Mouse (Mus musculus) embryonic fibroblast, embryonic 13.5 days (primary cell): Measurements from ENCODE around the gene Bcl11b.

Source experiments
- CTCF ChIP-seq: IDR thresholded peaks from 2 replicates; pipeline ENCODE4 v1.5.1; 2011; ENCODE audit warnings: mild to moderate bottlenecking, control low read depth, low read length, moderate library complexity, borderline replicate concordance; ENCODE audit not compliant: insufficient read depth
- POLR2A ChIP-seq: IDR thresholded peaks from 2 replicates; pipeline ENCODE4 v1.6.1; 2011; ENCODE audit warnings: low read depth, mild to moderate bottlenecking, control low read depth, low read length, moderate library complexity

DNA sequence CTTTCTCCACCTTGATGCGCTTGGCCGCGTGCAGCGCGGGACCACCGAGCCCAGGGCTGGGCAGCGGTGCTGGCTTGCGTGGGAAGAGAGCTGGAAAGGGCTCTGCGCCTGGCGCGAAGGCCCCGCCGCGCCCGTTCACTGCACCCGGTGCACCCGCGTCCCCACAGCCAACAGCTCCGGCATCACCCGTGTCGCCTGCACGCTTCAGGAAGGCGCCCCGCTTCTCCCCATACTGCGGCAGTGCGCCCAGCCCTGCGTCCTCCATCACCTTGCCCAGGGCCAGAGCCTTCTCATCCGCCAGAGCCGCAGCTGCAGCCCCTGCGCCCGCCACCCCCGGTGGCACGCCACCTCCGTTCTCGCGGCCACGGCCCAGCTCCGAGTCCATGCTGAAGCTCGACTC, 87.4 kb downstream of the Bcl11b start:
- TF ChIP-seq POLR2A = no peak
- TF ChIP-seq CTCF = no peak
